Mouse (Mus musculus) lung, embryonic 14.5 days (tissue): ENCODE results near the gene Gm960. TPM values are rescaled to one million over a fixed set of nuclear protein-coding genes. Genes with fewer than 3 reads are reported as not detected.

ENCODE experiments used
- ATAC-seq: fragments of 200-750 bp; cut with Nextera tagmentation; 2 replicates; pipeline ENCODE4 v1.8.0; 2017; ENCODE audit warnings: mild to moderate bottlenecking, moderate TSS enrichment, moderate library complexity; ENCODE audit not compliant: insufficient read depth
- DNase-seq: peaks from one replicate; pipeline ENCODE4 v3.0.0-alpha.2; 2015
- H3K27ac ChIP-seq: fragments of 300-500 bp; sonication (generic); 2 replicates; pipeline ENCODE4 v1.5.1; 2014; ENCODE audit warnings: low read depth, mild to moderate bottlenecking, moderate library complexity
- H3K27me3 ChIP-seq: fragments of 300-500 bp; sonication (generic); 2 replicates; pipeline ENCODE4 v1.6.1; 2014; ENCODE audit warnings: low read length, control low read depth; ENCODE audit not compliant: insufficient read depth
- H3K36me3 ChIP-seq: fragments of 300-500 bp; sonication (generic); 2 replicates; pipeline ENCODE4 v1.6.1; 2014; ENCODE audit warnings: control low read depth; ENCODE audit not compliant: insufficient read depth
- H3K4me1 ChIP-seq: fragments of 300-500 bp; sonication (generic); 2 replicates; pipeline ENCODE4 v1.6.1; 2014; ENCODE audit warnings: antibody characterized with exemption, control low read depth; ENCODE audit not compliant: insufficient read depth
- H3K4me2 ChIP-seq: fragments of 300-500 bp; sonication (generic); 2 replicates; pipeline ENCODE4 v1.6.1; 2014; ENCODE audit warnings: mild to moderate bottlenecking
- H3K4me3 ChIP-seq: fragments of 300-500 bp; sonication (generic); 2 replicates; pipeline ENCODE4 v1.5.1; 2014; ENCODE audit warnings: low read depth, low read length
- H3K9ac ChIP-seq: fragments of 300-500 bp; sonication (generic); 2 replicates; pipeline ENCODE4 v1.6.1; 2014
- H3K9me3 ChIP-seq: fragments of 300-500 bp; sonication (generic); 2 replicates; pipeline ENCODE4 v1.6.1; 2016; ENCODE audit warnings: low read depth, low read length, control low read depth
- CTCF ChIP-seq: IDR thresholded peaks from 2 replicates; pipeline ENCODE4 v1.5.1; 2016; ENCODE audit warnings: antibody characterized with exemption, low read depth
- WGBS: fragments of 180-500 bp; shearing (Covaris S2); extraction: QIAGEN DNeasy Blood & Tissue Kit; methylation state at CpG from one replicate; pipeline ENCODE4 v1.1.7; 2014; 5-methylcytosine and 5-hydroxymethylcytosine counted together
- microRNA-seq: library from miRNA; unstranded; fragments of <30 nt; microRNA quantifications from one replicate; pipeline ENCODE4, GENCODE M21; 2016; ENCODE audit warnings: borderline number of aligned reads
- polyA plus RNA-seq: library from polyadenylated mRNA; unstranded; fragments of >200 nt; fragmentation: Nextera tagmentation; extraction: Ambion mirVana; gene quantifications from 2 replicates; pipeline ENCODE4 v1.2.1, GENCODE M21; 2014

Gene Gm960
- polyA plus RNA-seq, 1 experiment from 2014 or later = 2.9 TPM

DNA sequence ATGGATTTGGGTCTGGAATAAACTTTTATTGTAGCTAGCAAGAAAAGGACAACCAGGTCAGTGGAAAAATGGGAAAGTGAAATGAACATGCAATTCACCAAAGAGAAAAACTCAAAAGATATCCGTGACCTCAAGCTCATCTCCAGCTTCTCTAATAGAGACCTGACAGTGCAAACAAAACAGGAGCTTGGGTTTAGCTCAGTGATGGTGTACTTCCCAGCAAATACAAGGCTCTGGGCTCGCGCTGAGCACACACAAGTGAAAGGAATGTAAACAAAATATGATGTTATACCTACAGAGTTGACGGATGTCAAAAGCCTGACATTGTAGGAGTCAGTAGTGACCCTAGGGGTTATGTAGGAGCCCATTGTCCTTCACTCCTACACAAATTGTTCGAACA, 119.2 kb downstream of the Gm960 start:
- H3K27ac ChIP-seq = no peak overlapping the region
- no peak for TF ChIP-seq CTCF
- H3K4me1 ChIP-seq = no peaks in the 10 kb centered on the region
- H3K36me3 ChIP-seq = no peaks in the 10 kb centered on the region
- ATAC-seq = no peak
- H3K9ac ChIP-seq = no peak overlapping the region
- no peak for DNase-seq
- H3K27me3 ChIP-seq = no peaks in the 10 kb centered on the region
- no peak overlapping the region for H3K4me2 ChIP-seq
- no peaks in the 10 kb centered on the region for H3K9me3 ChIP-seq
- H3K4me3 ChIP-seq = no peak overlapping the region
- 55% methylated on average over 5 of the region's 5 CpGs for WGBS

DNA sequence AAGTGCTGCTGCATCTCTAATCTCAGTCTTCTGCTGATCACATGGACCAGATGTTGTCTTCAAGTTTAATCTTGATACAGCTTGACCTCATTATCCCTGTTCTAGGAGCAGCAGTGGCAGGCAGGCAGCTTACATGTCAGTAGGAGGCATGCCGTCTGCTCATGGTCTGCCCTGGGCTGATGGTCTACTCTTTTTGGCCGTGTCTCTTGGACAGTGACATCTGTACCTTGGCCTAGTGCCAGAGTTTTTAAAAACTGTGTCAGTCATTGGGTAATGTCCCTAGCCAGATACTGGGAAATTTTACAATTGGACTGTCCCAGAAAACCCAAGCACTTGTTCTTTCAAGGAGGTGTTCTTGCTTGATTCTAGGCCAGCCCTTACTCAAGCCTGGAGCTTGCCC, 119.7 kb downstream of the Gm960 start:
- H3K36me3 ChIP-seq = no peaks in the 10 kb centered on the region
- DNase-seq = peak; percentile 50
- no peak for TF ChIP-seq CTCF
- no peaks in the 10 kb centered on the region for H3K9me3 ChIP-seq
- no peak overlapping the region for H3K27ac ChIP-seq
- H3K4me3 ChIP-seq = no peak overlapping the region
- H3K9ac ChIP-seq = no peak overlapping the region
- no peak overlapping the region for H3K4me2 ChIP-seq
- H3K27me3 ChIP-seq = no peaks in the 10 kb centered on the region
- H3K4me1 ChIP-seq = no peaks in the 10 kb centered on the region
- ATAC-seq = no peak
- 30% methylated on average over 2 of the region's 2 CpGs for WGBS

Small RNA genes within 50 kb of the gene (microRNA-seq; reads per million reads assigned to microRNA genes)
- 1.2 reads per million for gene Mir6986

Other genes starting within 250 kb of the Gm960 start
- gene Syt12, start 221.2 kb downstream of the Gm960 start, polyA plus RNA-seq = 1.3 and 1.8 TPM in 2 replicates
- not detected in 2 replicates for gene 2010003K11Rik, start 200.1 kb downstream of the Gm960 start, polyA plus RNA-seq
- gene Pcx, start 188.2 kb downstream of the Gm960 start, polyA plus RNA-seq = 12.7 and 14.0 TPM in 2 replicates
- 10.0 and 10.1 TPM in 2 replicates for gene Lrfn4, start 83.0 kb downstream of the Gm960 start, polyA plus RNA-seq
- gene Rce1, start 73.0 kb downstream of the Gm960 start, polyA plus RNA-seq = 72.6 and 74.7 TPM in 2 replicates
- 1.3 and 1.4 TPM in 2 replicates for gene Sptbn2, start 12.5 kb upstream of the Gm960 start, polyA plus RNA-seq
- 54.4 and 65.1 TPM in 2 replicates for gene Rbm4b, start 57.8 kb upstream of the Gm960 start, polyA plus RNA-seq
- gene Rbm4, start 95.2 kb upstream of the Gm960 start, polyA plus RNA-seq = 62.8 and 69.6 TPM in 2 replicates
- 20.5 and 25.3 TPM in 2 replicates for gene Gm21992, start 112.9 kb upstream of the Gm960 start, polyA plus RNA-seq
- gene Rbm14, start 113.0 kb upstream of the Gm960 start, polyA plus RNA-seq = 95.8 and 101 TPM in 2 replicates
- 47.2 and 47.7 TPM in 2 replicates for gene Ccs, start 140.7 kb upstream of the Gm960 start, polyA plus RNA-seq
- 0.05 TPM in 2 replicates for gene Ccdc87, start 140.7 kb upstream of the Gm960 start, polyA plus RNA-seq
- gene Ctsf, start 156.5 kb upstream of the Gm960 start, polyA plus RNA-seq = 13.8 and 17.3 TPM in 2 replicates
- gene Actn3, start 179.2 kb upstream of the Gm960 start, polyA plus RNA-seq = 1.5 and 1.6 TPM in 2 replicates
- 6.2 and 7.9 TPM in 2 replicates for gene Zdhhc24, start 180.0 kb upstream of the Gm960 start, polyA plus RNA-seq
- gene Bbs1, start 208.0 kb upstream of the Gm960 start, polyA plus RNA-seq = 7.6 and 8.0 TPM in 2 replicates
- 84.0 and 88.6 TPM in 2 replicates for gene Dpp3, start 229.6 kb upstream of the Gm960 start, polyA plus RNA-seq
- gene Peli3, start 244.5 kb upstream of the Gm960 start, polyA plus RNA-seq = 1.6 TPM in 2 replicates